Mouse (Mus musculus) ES-E14 (cell line): ENCODE measurements at regions not wholly inside any gene's neighbourhood (a gene's known extent, or its start where the extent isn't known, plus 50 kb on each side); places are given as distances from the start of the nearest gene placed in this dataset.

Source experiments
- CHD2 ChIP-seq: IDR thresholded peaks from 2 replicates; pipeline ENCODE4 v1.6.1; 2014; ENCODE audit warnings: mild to moderate bottlenecking, low read depth, low read length, inconsistent platforms
- HCFC1 ChIP-seq: IDR thresholded peaks from 2 replicates; pipeline ENCODE4 v1.6.1; 2012; ENCODE audit warnings: low read length, inconsistent platforms, borderline replicate concordance; ENCODE audit not compliant: insufficient read depth
- ZC3H11A ChIP-seq: IDR thresholded peaks from 2 replicates; pipeline ENCODE4 v1.6.1; 2012; ENCODE audit warnings: low read depth, mild to moderate bottlenecking, inconsistent platforms, low read length, borderline replicate concordance

DNA sequence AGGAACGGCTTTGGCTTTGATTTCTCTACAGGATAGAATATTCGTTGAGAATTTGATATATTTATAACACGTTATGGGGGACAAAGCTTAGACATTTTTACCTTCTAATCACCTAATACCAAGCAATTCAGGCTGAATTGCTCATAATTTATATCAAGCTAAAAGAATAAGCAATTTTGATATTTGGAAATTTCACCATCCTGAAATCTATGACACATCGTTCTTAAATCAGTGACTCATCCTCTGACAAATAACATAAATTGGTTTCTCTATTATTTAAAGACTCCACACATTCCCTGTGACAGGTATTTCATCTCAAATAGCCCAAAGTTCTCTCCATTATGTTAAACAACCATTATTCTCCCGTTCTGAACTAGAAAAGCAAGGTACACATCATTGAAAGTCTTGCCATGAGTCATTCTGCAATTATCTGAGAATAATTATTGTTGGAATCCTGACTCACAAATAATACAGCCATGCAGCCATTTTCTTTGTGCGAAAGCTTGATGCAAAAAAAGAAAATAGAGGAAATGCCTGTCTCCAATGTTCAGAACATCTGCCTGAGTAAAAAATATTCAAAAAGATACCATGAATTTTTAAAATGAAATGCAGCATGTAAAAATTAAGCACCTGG lies 182.3 kb upstream of the BC052040 start:
- TF ChIP-seq HCFC1 (no peak), CHD2 (no peak), ZC3H11A (no peak)
